Mouse (Mus musculus): ENCODE measurements around the gene Ect2.

- TF ChIP-seq CTCF (IDR thresholded peaks at IDR 0.05; ENCODE audit: low read depth, low read length): no peak
- TF ChIP-seq POLR2A (IDR thresholded peaks at IDR 0.05; ENCODE audit: extremely low read depth, insufficient read depth, low read length): no peak
These were observed 1.6 kb upstream of the Ect2 start for GRCm38 (mm10) chr3:27155051-27155855.

Measured in liver, adult 2 months (tissue).